Comparison of ENCODE assay signal across 7 mouse cellular contexts in the genomic region with DNA sequence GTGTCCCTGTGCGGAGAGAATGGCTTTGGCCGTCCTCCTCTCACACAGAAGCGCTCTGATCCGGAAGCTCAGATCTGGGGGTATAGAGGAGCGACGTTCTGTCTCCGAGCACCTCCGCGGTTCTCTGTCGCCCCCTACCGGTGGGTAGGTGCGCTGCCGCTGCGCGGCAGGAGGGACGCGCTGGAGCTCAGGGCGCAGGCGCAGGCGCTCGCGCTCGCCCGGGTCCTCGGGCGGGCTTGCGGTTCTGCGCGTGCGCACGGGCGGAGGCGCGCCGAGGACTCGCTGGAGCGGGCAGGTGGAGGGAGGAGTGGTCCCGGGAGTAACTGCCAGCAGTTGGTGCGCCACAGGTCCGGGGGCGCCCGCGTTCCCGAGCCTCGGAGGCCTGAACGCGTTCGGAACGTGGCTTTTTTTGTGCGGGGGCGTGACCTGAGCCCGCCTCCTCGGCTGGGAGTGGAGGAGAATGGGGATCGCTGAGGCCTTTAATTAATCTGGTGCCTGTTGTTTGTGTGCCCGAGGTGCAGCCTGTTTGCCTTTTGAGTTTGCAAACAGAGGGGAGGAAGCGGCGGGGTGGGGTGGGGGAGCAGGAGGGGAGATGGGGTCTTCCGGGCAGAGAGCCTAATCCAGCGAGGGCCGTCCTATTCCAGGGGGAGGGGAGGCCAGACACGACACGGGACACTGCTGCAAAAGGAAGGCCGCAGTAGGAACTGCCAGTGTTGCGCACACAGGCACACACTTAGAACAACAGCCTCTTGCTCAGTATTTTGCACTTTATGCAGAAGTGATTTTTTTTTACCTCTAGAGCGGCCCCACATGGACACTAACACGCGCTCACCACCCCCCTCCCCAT. TPM values are rescaled to one million over a fixed set of nuclear protein-coding genes. Genes with fewer than 3 reads are reported as not detected.
DNase-seq lines count a peak whose midpoint lies in the region; ATAC-seq and TF ChIP-seq lines count a peak whose summit lies in the region.

A gene (plus strand): TSS at position 212 of the 847 bp plus-strand sequence.

- H3K9ac ChIP-seq in intestine, postnatal 0 days (ENCODE audit: low read depth, low read length), result peak within 1 kb of the TSS; percentile 56
- H3K9ac ChIP-seq in midbrain, embryonic 12.5 days (replicated peaks), result peak within 1 kb of the TSS; percentile 71

- H3K36me3 ChIP-seq in intestine, postnatal 0 days (ENCODE audit: control insufficient read depth, insufficient read depth), result no peaks in the 10 kb centered on the region; the same call in 1 of the 2 replicates
- no peaks in the 10 kb centered on the region for H3K36me3 ChIP-seq in midbrain, embryonic 12.5 days
- no peaks in the 10 kb centered on the region for H3K36me3 ChIP-seq in small intestine, adult 2 months (ENCODE audit: control insufficient read depth, insufficient read depth, low read length)

- H3K27ac ChIP-seq in intestine, postnatal 0 days (ENCODE audit: low read depth, low read length), result peak within 1 kb of the TSS; percentile 46
- peak within 1 kb of the TSS; percentile 87 for H3K27ac ChIP-seq in midbrain, embryonic 12.5 days (replicated peaks)
- peak within 1 kb of the TSS; percentile 50 for H3K27ac ChIP-seq in small intestine, adult 2 months (ENCODE audit: insufficient read depth, low read depth, low read length)

- WGBS in intestine, postnatal 0 days, result 1% methylated on average over 67 of the region's 67 CpGs
- WGBS in midbrain, embryonic 12.5 days, result under 1% methylated on average over 67 of the region's 67 CpGs
- WGBS in small intestine, adult 2 months, result 1% methylated on average over 67 of the region's 67 CpGs

- TF ChIP-seq POLR2A in small intestine, adult 2 months (IDR thresholded peaks at IDR 0.05; ENCODE audit: low read depth, low read length), result peak; percentile 58

- no peaks in the 10 kb centered on the region for H3K27me3 ChIP-seq in intestine, postnatal 0 days (replicated peaks; ENCODE audit: control insufficient read depth, insufficient read depth, low read length)
- H3K27me3 ChIP-seq in midbrain, embryonic 12.5 days, result no peaks in the 10 kb centered on the region
- no peaks in the 10 kb centered on the region for H3K27me3 ChIP-seq in small intestine, adult 2 months (ENCODE audit: control insufficient read depth, insufficient read depth, low read length)

- peak; percentile 97 for TF ChIP-seq CTCF in intestine, postnatal 0 days (IDR thresholded peaks at IDR 0.05; ENCODE audit: low read depth)
- TF ChIP-seq CTCF in small intestine, adult 2 months (IDR thresholded peaks at IDR 0.05; ENCODE audit: extremely low read depth, insufficient read length, insufficient replicate concordance, low read depth, low read length), result peak; percentile 97

- H3K9me3 ChIP-seq in intestine, postnatal 0 days (ENCODE audit: control insufficient read depth), result no peaks in the 10 kb centered on the region
- H3K9me3 ChIP-seq in midbrain, embryonic 12.5 days, result no peaks in the 10 kb centered on the region

- ATAC-seq in intestine, postnatal 0 days, result peak; percentile 89
- peak; percentile 93 for ATAC-seq in midbrain, embryonic 12.5 days (ENCODE audit: low FRiP score, low read depth)

- H3K4me3 ChIP-seq in intestine, postnatal 0 days (ENCODE audit: low read depth, low read length), result peak within 1 kb of the TSS; percentile 72
- H3K4me3 ChIP-seq in midbrain, embryonic 12.5 days, result peak within 1 kb of the TSS; percentile 60
- H3K4me3 ChIP-seq in small intestine, adult 2 months (ENCODE audit: low read depth, low read length), result peak within 1 kb of the TSS; percentile 96

- intact Hi-C loops in left cerebral cortex, postnatal 4 days (cut with DNase I), result no loop called here

- peak within 1 kb of the TSS; percentile 94 for H3K4me2 ChIP-seq in intestine, postnatal 0 days (replicated peaks; ENCODE audit: low read depth)
- H3K4me2 ChIP-seq in midbrain, embryonic 12.5 days (replicated peaks), result peak within 1 kb of the TSS; percentile 78

- peak; percentile 86 for DNase-seq in adrenal gland, adult 8-10 months
- DNase-seq in embryo, embryonic 9.5 days (ENCODE audit: extremely low spot score), result peak; percentile 96
- no peak for DNase-seq in gonadal fat pad, adult 2 months (ENCODE audit: low read depth)
- DNase-seq in left cerebral cortex, postnatal 4 days, result peak; percentile 94

- H3K4me1 ChIP-seq in intestine, postnatal 0 days (replicated peaks; ENCODE audit: control insufficient read depth, insufficient read depth, low read length), result no peaks in the 10 kb centered on the region
- peaks cover 18% of the 10 kb centered on the region for H3K4me1 ChIP-seq in midbrain, embryonic 12.5 days
- H3K4me1 ChIP-seq in small intestine, adult 2 months (ENCODE audit: control insufficient read depth, insufficient read depth, insufficient read length, low read length), result no peaks in the 10 kb centered on the region; the same call in 1 of the 2 replicates

RNA-seq across cellular contexts. Expression of the gene that starts here (rescaled TPM):
- 10 to 100 TPM; 69.3 to 87.1 (median 77.0) TPM for total RNA-seq in adrenal gland, adult 8-10 months (2022)
- 83.4 and 110 TPM in 2 replicates for polyA plus RNA-seq in gonadal fat pad, adult 2 months (2012; rRNA removed)
- 33.3 and 36.7 TPM in 2 replicates for polyA plus RNA-seq in intestine, postnatal 0 days (2015; fragmentation: Nextera tagmentation; extraction: Ambion mirVana)
- 10 to 100 TPM; 18.0 to 20.1 TPM for total RNA-seq in left cerebral cortex, postnatal 4 days (2021)
- 52.8 and 58.2 TPM in 2 replicates for polyA plus RNA-seq in midbrain, embryonic 12.5 days (2016; fragmentation: Nextera tagmentation; extraction: Ambion mirVana)
- polyA plus RNA-seq in small intestine, adult 2 months (2012; rRNA removed), result 7.1 and 8.6 TPM in 2 replicates
